Mouse (Mus musculus): ENCODE results near the gene Irak3. TPM values are rescaled to one million over a fixed set of nuclear protein-coding genes. Genes with fewer than 3 reads are reported as not detected.

Gene Irak3
- polyA plus RNA-seq, 1 experiment from 2014 or later, result 31.5 TPM

GRCm38 (mm10) chr10:120189782-120190181 lies 12.1 kb downstream of the Irak3 start:
- H3K4me3 ChIP-seq (ENCODE audit: inconsistent target), result peak overlapping the region; percentile 1; the same call in 1 of the 2 replicates
- WGBS (ENCODE audit: missing documents), result 8% methylated on average over 5 of the region's 6 CpGs
- H3K27ac ChIP-seq, result peak overlapping the region; percentile 65
- H3K36me3 ChIP-seq (ENCODE audit: inconsistent target), result no peaks in the 10 kb centered on the region
- H3K79me2 ChIP-seq (ENCODE audit: inconsistent target), result peaks cover 77% of the 10 kb centered on the region; the same call in 1 of the 2 replicates

GRCm38 (mm10) chr10:120189276-120189675 lies 12.7 kb downstream of the Irak3 start:
- peak overlapping the region; percentile 1; the same call in 1 of the 2 replicates for H3K4me3 ChIP-seq (ENCODE audit: inconsistent target)
- WGBS (ENCODE audit: missing documents), result 1% methylated on average over 11 of the region's 11 CpGs
- peaks cover 76% of the 10 kb centered on the region; the same call in 1 of the 2 replicates for H3K79me2 ChIP-seq (ENCODE audit: inconsistent target)
- peak overlapping the region; percentile 65 for H3K27ac ChIP-seq
- no peaks in the 10 kb centered on the region for H3K36me3 ChIP-seq (ENCODE audit: inconsistent target)

GRCm38 (mm10) chr10:120188513-120188912 lies 13.4 kb downstream of the Irak3 start:
- H3K79me2 ChIP-seq (ENCODE audit: inconsistent target), result peaks cover 68% of the 10 kb centered on the region; the same call in 1 of the 2 replicates
- WGBS (ENCODE audit: missing documents), result 75% methylated on average over 1 of the region's 2 CpGs
- H3K27ac ChIP-seq, result no peak overlapping the region
- H3K36me3 ChIP-seq (ENCODE audit: inconsistent target), result no peaks in the 10 kb centered on the region
- no peak overlapping the region for H3K4me3 ChIP-seq (ENCODE audit: inconsistent target)

- Histone ChIP-seq H3K36me3 (ENCODE audit: inconsistent target) (0 out of 2 replicates have a peak, but pooled peaks cover 12% of the 10 kb centered on the region), H3K27ac (no peak overlapping the region), H3K79me2 (ENCODE audit: inconsistent target) (peaks cover 32% of the 10 kb centered on the region; the same call in 1 of the 2 replicates), H3K4me3 (ENCODE audit: inconsistent target) (no peak overlapping the region)
- 10% methylated on average over 2 of the region's 2 CpGs for WGBS (ENCODE audit: missing documents)
Measured at GRCm38 (mm10) chr10:120183342-120183741, 18.6 kb downstream of the Irak3 start.

- Histone ChIP-seq H3K4me3 (ENCODE audit: inconsistent target) (no peak overlapping the region), H3K36me3 (ENCODE audit: inconsistent target) (0 out of 2 replicates have a peak, but pooled peaks cover 12% of the 10 kb centered on the region), H3K79me2 (ENCODE audit: inconsistent target) (peaks cover 27% of the 10 kb centered on the region; the same call in 1 of the 2 replicates), H3K27ac (no peak overlapping the region)
- WGBS (ENCODE audit: missing documents), result 100% methylated on average over 1 of the region's 1 CpGs
Measured at GRCm38 (mm10) chr10:120182887-120183286, 19.0 kb downstream of the Irak3 start.

- Histone ChIP-seq H3K36me3 (ENCODE audit: inconsistent target) (peaks cover 48% of the 10 kb centered on the region), H3K4me3 (ENCODE audit: inconsistent target) (no peak overlapping the region), H3K27ac (no peak overlapping the region), H3K79me2 (ENCODE audit: inconsistent target) (no peaks in the 10 kb centered on the region)
- WGBS (ENCODE audit: missing documents), result 96% methylated on average over 14 of the region's 15 CpGs
Measured at GRCm38 (mm10) chr10:120174192-120174705, 27.7 kb downstream of the Irak3 start.

GRCm38 (mm10) chr10:120171340-120171739 lies 30.6 kb downstream of the Irak3 start:
- Histone ChIP-seq H3K27ac (no peak overlapping the region), H3K4me3 (ENCODE audit: inconsistent target) (no peak overlapping the region), H3K36me3 (ENCODE audit: inconsistent target) (peaks cover 46% of the 10 kb centered on the region), H3K79me2 (ENCODE audit: inconsistent target) (no peaks in the 10 kb centered on the region)
- 94% methylated on average over 5 of the region's 5 CpGs for WGBS (ENCODE audit: missing documents)

- Histone ChIP-seq H3K4me3 (ENCODE audit: inconsistent target) (no peak overlapping the region), H3K27ac (no peak overlapping the region), H3K36me3 (ENCODE audit: inconsistent target) (peaks cover 36% of the 10 kb centered on the region), H3K79me2 (ENCODE audit: inconsistent target) (no peaks in the 10 kb centered on the region)
- 86% methylated on average over 4 of the region's 4 CpGs for WGBS (ENCODE audit: missing documents)
Measured at GRCm38 (mm10) chr10:120170277-120170676, 31.7 kb downstream of the Irak3 start.

GRCm38 (mm10) chr10:120169841-120170240 lies 32.1 kb downstream of the Irak3 start:
- 88% methylated on average over 5 of the region's 5 CpGs for WGBS (ENCODE audit: missing documents)
- H3K4me3 ChIP-seq (ENCODE audit: inconsistent target), result no peak overlapping the region
- no peak overlapping the region for H3K27ac ChIP-seq
- H3K79me2 ChIP-seq (ENCODE audit: inconsistent target), result no peaks in the 10 kb centered on the region
- H3K36me3 ChIP-seq (ENCODE audit: inconsistent target), result peaks cover 33% of the 10 kb centered on the region

GRCm38 (mm10) chr10:120169064-120169463 lies 32.9 kb downstream of the Irak3 start:
- no peak overlapping the region for H3K4me3 ChIP-seq (ENCODE audit: inconsistent target)
- no peak overlapping the region for H3K27ac ChIP-seq
- WGBS (ENCODE audit: missing documents), result 43% methylated on average over 10 of the region's 10 CpGs
- peaks cover 27% of the 10 kb centered on the region for H3K36me3 ChIP-seq (ENCODE audit: inconsistent target)
- H3K79me2 ChIP-seq (ENCODE audit: inconsistent target), result no peaks in the 10 kb centered on the region

GRCm38 (mm10) chr10:120168070-120168469 lies 33.9 kb downstream of the Irak3 start:
- no peaks in the 10 kb centered on the region for H3K79me2 ChIP-seq (ENCODE audit: inconsistent target)
- peaks cover 17% of the 10 kb centered on the region for H3K36me3 ChIP-seq (ENCODE audit: inconsistent target)
- WGBS (ENCODE audit: missing documents), result 71% methylated on average over 1 of the region's 1 CpGs
- no peak overlapping the region for H3K4me3 ChIP-seq (ENCODE audit: inconsistent target)
- no peak overlapping the region for H3K27ac ChIP-seq

- Histone ChIP-seq H3K27ac (no peak overlapping the region), H3K4me3 (ENCODE audit: inconsistent target) (no peak overlapping the region), H3K36me3 (ENCODE audit: inconsistent target) (no peaks in the 10 kb centered on the region), H3K79me2 (ENCODE audit: inconsistent target) (no peaks in the 10 kb centered on the region)
- 92% methylated on average over 17 of the region's 17 CpGs for WGBS (ENCODE audit: missing documents)
Measured at GRCm38 (mm10) chr10:120165793-120166503, 36.0 kb downstream of the Irak3 start.

GRCm38 (mm10) chr10:120164931-120165792 lies 36.8 kb downstream of the Irak3 start:
- no peaks in the 10 kb centered on the region for H3K79me2 ChIP-seq (ENCODE audit: inconsistent target)
- no peak overlapping the region for H3K4me3 ChIP-seq (ENCODE audit: inconsistent target)
- H3K27ac ChIP-seq, result 0 out of 2 replicates have a peak overlapping the region, but pooled peaks have one; percentile 96
- H3K36me3 ChIP-seq (ENCODE audit: inconsistent target), result no peaks in the 10 kb centered on the region
- WGBS (ENCODE audit: missing documents), result 97% methylated on average over 18 of the region's 19 CpGs

GRCm38 (mm10) chr10:120163490-120163889 lies 38.4 kb downstream of the Irak3 start:
- Histone ChIP-seq H3K79me2 (ENCODE audit: inconsistent target) (no peaks in the 10 kb centered on the region), H3K4me3 (ENCODE audit: inconsistent target) (no peak overlapping the region), H3K27ac (peak overlapping the region; percentile 96), H3K36me3 (ENCODE audit: inconsistent target) (no peaks in the 10 kb centered on the region)
- WGBS (ENCODE audit: missing documents), result 23% methylated on average over 7 of the region's 7 CpGs

All from macrophage (primary cell).